Mouse (Mus musculus) cortical plate, adult 2 months (tissue): ENCODE data around the gene Slc25a16.

Experiments used
- CTCF ChIP-seq: fragments of 200-500 bp; IDR thresholded peaks from 2 replicates; pipeline ENCODE4 v1.5.1; 2011; ENCODE audit warnings: mild to moderate bottlenecking, control low read depth, low read length; ENCODE audit not compliant: insufficient read depth; ENCODE audit errors: extremely low read depth
- POLR2A ChIP-seq: fragments of 200-500 bp; IDR thresholded peaks from 2 replicates; pipeline ENCODE4 v1.6.1; 2011; ENCODE audit warnings: mild to moderate bottlenecking, low read length, control low read depth; ENCODE audit not compliant: insufficient read depth; ENCODE audit errors: extremely low read depth

DNA sequence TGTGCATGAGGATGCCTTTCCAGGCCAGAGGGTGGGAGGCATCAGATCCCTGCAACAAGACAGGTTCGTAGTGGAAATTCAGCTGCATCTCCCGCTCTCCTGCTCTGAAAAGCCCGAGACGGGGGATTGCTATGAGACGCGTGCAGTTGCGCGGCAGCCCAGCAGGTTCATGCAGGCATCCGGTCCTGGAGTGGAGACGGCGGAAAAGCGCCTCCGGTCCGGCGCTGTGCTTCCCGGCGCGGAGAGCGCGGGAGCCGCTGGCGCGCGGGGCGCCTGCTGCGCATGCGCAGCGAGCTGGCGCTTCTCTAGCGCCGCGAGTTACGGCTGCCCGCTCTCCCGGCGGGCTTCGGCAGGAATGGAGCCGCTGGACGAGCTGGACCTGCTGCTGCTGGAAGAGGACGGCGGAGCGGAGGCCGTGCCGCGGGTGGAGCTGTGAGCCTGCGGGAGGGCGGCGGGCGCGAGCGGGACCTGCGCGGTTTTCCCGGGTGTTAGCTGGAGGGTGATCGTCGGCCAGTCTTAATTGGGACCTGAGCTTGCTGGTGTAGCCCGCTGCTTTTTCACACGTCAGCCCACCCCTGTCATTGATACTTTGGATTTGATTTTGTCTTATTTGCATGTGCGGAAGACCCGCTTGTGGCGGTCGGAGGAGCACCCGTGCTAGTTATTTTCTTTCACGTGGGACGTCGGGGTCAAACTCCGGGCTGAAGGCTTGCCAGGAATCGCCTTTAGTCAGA lies 26.5 kb downstream of the Slc25a16 start, which contains the start of gene Dna2:
- TF ChIP-seq POLR2A = no peak
- TF ChIP-seq CTCF = no peak
